Mouse (Mus musculus): ENCODE measurements around the gene Olfr514.

The Olfr514 gene

GRCm38 (mm10) chr7:108825897-108826296 is at the start of gene Olfr514:
TSS of gene Olfr514 (minus strand) at chr7:108825997.
- DNase-seq (ENCODE audit: extremely low read depth, low read depth): no peak

- DNase-seq (ENCODE audit: extremely low read depth, low read depth): no peak
These were observed 46.5 kb upstream of the Olfr514 start, which contains the start of gene Olfr517 for GRCm38 (mm10) chr7:108872279-108872678. TSS of gene Olfr517 (minus strand) at chr7:108872379.

- DNase-seq (ENCODE audit: extremely low read depth, low read depth): no peak
These were observed 24.6 kb upstream of the Olfr514 start, which contains the start of gene Olfr516 for GRCm38 (mm10) chr7:108850429-108850828. TSS of gene Olfr516 (minus strand) at chr7:108850529.

- peak; percentile 5 for DNase-seq (ENCODE audit: extremely low read depth, low read depth)
These were observed 11.1 kb downstream of the Olfr514 start for GRCm38 (mm10) chr7:108814593-108815215.

GRCm38 (mm10) chr7:108797205-108797933 is 28.4 kb downstream of the Olfr514 start:
- no peak for DNase-seq (ENCODE audit: extremely low read depth, low read depth)
